ENCODE assay signal across 7 mouse cellular contexts in the genomic region with DNA sequence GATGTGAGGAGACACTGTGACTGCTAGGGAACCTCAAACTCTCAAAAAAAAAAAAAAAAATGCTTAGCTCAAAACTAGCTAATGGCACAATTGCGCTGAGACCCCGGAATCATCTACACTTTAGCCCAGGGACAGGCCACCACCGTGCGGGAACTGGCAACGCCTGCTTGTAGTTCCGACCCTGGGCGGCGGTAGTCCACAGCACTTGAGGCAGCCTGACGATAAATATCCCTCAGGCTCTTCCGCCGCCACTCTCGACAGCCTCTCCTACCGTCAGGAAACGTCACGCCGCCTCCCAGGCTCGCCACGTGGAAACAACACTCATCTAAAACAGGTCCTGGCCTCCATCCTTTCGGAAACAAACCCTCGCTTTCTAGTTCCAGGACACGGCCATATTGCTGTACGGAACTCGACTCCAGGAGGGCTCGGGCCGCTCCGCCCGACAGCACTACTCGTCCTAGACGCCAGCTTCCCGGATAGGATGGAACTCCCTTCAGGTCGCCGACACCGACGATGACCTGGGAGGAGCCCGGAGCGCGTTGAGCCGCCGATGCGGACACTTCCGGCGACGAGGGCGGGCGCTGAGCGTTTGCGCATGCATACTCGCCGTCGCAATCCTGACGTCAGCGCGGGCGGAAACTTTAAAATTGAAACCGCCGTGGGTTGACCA. TPM values are rescaled to one million over a fixed set of nuclear protein-coding genes. Genes with fewer than 3 reads are reported as not detected.
DNase-seq lines count a peak whose midpoint lies in the region; ATAC-seq lines count a peak whose summit lies in the region.

Gene Mettl4, minus strand, starts transcription at position 554 of the 670 bp plus-strand sequence.

- peak; percentile 99 for ATAC-seq in intestine, embryonic 15.5 days

- H3K4me1 ChIP-seq in intestine, embryonic 15.5 days (replicated peaks), result 0 out of 2 replicates have a peak, but pooled peaks cover 4% of the 10 kb centered on the region
- peaks cover 24% of the 10 kb centered on the region for H3K4me1 ChIP-seq in midbrain, embryonic 10.5 days

- no peaks in the 10 kb centered on the region for H3K27me3 ChIP-seq in intestine, embryonic 15.5 days (replicated peaks)
- H3K27me3 ChIP-seq in midbrain, embryonic 10.5 days (ENCODE audit: low read depth, poor library complexity, severe bottlenecking), result no peaks in the 10 kb centered on the region

- H3K4me3 ChIP-seq in intestine, embryonic 15.5 days (replicated peaks), result peak within 1 kb of the TSS; percentile 61
- peak within 1 kb of the TSS; percentile 76 for H3K4me3 ChIP-seq in midbrain, embryonic 10.5 days

- under 1% methylated on average over 56 of the region's 56 CpGs for WGBS in intestine, embryonic 15.5 days
- WGBS in midbrain, embryonic 10.5 days, result under 1% methylated on average over 56 of the region's 56 CpGs

- peak; percentile 96 for DNase-seq in adrenal gland, adult 2 months
- DNase-seq in embryo, embryonic 11.5 days (ENCODE audit: low read depth, low spot score), result peak; percentile 84
- peak; percentile 84 to 91 for DNase-seq in gastrocnemius, postnatal 36 days
- DNase-seq in left cerebral cortex, postnatal 25 days (ENCODE audit: low spot score in 2 of 2), result peak; percentile 93 to 98
- DNase-seq in midbrain, embryonic 10.5 days (ENCODE audit: low spot score), result peak; percentile 95
- peak; percentile 89 for DNase-seq in right cerebral cortex, postnatal 4 days

- no peaks in the 10 kb centered on the region for H3K36me3 ChIP-seq in intestine, embryonic 15.5 days
- H3K36me3 ChIP-seq in midbrain, embryonic 10.5 days, result peaks cover 15% of the 10 kb centered on the region

- no peaks in the 10 kb centered on the region for H3K9me3 ChIP-seq in intestine, embryonic 15.5 days
- no peaks in the 10 kb centered on the region for H3K9me3 ChIP-seq in midbrain, embryonic 10.5 days (replicated peaks)

- peak within 1 kb of the TSS; percentile 59 for H3K4me2 ChIP-seq in intestine, embryonic 15.5 days (replicated peaks)

- peak within 1 kb of the TSS; percentile 59 for H3K9ac ChIP-seq in intestine, embryonic 15.5 days

- intact Hi-C loops in gastrocnemius, postnatal 36 days (cut with DNase I), result no loop called here
- intact Hi-C loops in left cerebral cortex, postnatal 25 days (cut with DNase I), result loop anchor here (2.0 kb wide), 1 partner anchor 115 kb away; no protein-coding TSS in a partner anchor

- peak within 1 kb of the TSS; percentile 93 for H3K27ac ChIP-seq in intestine, embryonic 15.5 days
- peak within 1 kb of the TSS; percentile 94 for H3K27ac ChIP-seq in midbrain, embryonic 10.5 days (replicated peaks)

RNA-seq across cellular contexts. Expression of gene Mettl4, which starts in this region (rescaled TPM):
- 10 to 100 TPM; 14.0 to 15.4 TPM for total RNA-seq in adrenal gland, adult 2 months (2021)
- 1.1 and 1.5 TPM in 2 replicates for polyA plus RNA-seq in adrenal gland, adult 2 months (2012; rRNA removed)
- 1 to 10 TPM; 6.1 to 6.3 TPM for total RNA-seq in gastrocnemius, postnatal 36 days (2021)
- 15.4 and 17.0 TPM in 2 replicates for polyA plus RNA-seq in intestine, embryonic 15.5 days (2015; fragmentation: Nextera tagmentation; extraction: Ambion mirVana)
- total RNA-seq in left cerebral cortex, postnatal 25 days (2021), result 10 to 100 TPM; 16.0 to 17.1 TPM
- 25.4 and 26.3 TPM in 2 replicates for polyA plus RNA-seq in midbrain, embryonic 10.5 days (2016; fragmentation: Nextera tagmentation; extraction: Ambion mirVana)

Comparison
In these comparisons a context has a peak if more than half of its experiments do, and no peak if none do; other contexts are left out.
1. Peak in every context shown above with its lines: DNase-seq, ATAC-seq, H3K4me3 ChIP-seq and H3K27ac ChIP-seq.